Mouse (Mus musculus) adrenal gland, adult (tissue): ENCODE measurements around the gene Meis1.

Experiments used
- DNase-seq, 2 experiments: peaks; one replicate each; pipeline ENCODE4 v3.0.0; 2022 to 2023; ENCODE audit warnings: low spot score in 1 of 2; ENCODE audit not compliant: inconsistent age in 2 of 2

Gene Meis1

DNA sequence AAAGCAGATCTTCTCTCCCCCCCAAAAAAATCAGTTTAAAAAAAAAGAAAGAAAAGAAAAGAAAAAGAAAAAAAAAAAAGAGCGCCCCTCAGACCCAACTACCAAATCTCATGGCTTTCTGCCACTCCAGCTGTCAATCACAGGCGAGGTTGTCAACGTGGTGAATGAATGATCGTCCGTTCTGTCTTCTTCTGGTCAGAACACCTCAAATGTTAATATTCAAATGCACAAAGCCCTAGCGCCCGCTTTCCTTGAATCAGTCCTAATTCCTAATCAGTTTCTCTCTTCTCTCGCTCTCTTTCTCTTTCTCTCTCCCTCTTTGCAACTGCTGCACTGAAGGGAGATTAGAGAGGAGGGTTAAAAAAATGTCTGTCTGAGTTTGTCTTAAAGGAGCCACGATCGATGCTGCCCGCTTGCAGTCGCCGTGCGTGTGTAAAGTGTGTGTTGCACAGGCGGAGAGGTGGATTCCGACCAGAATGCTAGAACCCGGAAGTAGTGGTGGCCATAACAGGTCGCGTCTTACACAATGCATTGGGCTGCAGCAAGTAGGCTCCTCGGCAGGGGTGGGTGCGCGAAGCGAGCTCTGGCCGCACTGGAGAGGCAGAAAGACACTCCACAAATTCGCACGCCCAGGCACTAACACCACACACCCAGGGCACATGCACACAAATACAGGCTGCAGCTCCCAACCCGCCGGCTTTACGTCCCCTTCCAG is at the start of gene Meis1:
Gene Meis1 (minus strand): TSS at position 497 of the 715 bp plus-strand sequence.
- DNase-seq, result peak; percentile 95 to 98

DNA sequence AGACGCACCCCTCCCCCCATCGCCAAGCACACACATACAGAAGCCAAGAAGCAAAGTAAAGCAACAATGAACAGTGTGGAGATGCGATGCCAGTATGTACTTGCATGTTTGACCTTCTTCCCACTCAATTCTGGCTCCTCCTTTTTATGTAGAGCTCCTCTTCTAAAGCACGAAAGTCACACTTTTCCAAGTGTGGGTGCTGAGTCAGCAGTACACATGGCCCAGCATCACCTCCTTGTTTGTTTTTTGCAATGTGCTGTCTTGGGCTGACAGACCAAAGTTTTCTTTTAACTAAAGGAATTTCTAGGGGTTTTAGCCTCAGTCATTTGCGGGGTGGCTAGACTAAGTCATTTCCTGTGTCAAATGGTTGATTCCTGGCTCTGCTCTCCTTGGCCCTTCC is 48.5 kb upstream of the Meis1 start:
- DNase-seq, result no peak

DNA sequence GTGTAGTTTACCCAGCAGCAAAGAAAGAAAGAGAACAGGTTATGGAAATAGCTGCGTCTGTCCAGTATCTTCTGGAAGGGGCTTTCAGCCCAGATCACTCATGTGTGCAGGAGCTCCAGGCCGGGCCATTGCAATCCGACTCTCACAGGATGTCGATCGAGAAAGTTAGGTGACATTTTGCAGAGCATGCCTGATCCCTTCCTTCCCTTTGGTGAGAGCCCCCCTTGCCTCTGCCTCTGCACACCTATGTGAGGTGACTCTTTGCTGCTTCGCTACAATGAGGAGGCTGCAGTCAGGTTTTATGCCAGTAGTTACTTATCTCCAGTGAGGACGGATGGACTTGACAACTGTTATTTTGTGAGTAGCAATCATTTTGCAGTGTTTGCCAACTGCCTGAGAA is 30.5 kb upstream of the Meis1 start:
- no peak for DNase-seq

DNA sequence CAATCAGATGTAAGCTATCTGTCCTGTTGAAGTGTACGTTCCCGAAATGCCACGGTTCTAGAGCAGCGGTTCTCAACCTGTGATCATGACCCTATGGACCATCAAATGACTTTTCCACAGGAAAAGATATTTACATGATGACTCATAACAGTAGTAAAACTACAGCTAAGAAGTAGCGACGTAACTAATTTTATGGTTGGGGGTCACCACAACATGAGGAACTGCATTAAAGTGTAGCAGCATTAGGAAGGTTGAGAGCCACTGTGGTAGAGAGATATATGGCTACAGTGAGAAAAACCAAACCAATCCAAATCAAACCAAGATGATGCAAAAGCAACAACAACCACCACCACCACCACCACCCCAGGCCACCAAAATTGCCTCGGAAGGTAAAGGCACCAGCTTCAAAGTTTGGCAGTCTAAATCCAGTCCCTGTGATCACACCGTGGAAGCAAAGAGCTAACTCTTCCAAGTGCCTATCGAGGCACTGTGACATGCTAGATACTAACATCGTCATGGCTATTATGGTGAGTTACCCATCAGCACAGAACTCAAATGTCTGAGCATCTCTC is 17.9 kb upstream of the Meis1 start:
- no peak for DNase-seq

GRCm38 (mm10) chr11:19026581-19027561 is 8.1 kb upstream of the Meis1 start:
- DNase-seq, result peak; percentile 86 to 93

DNA sequence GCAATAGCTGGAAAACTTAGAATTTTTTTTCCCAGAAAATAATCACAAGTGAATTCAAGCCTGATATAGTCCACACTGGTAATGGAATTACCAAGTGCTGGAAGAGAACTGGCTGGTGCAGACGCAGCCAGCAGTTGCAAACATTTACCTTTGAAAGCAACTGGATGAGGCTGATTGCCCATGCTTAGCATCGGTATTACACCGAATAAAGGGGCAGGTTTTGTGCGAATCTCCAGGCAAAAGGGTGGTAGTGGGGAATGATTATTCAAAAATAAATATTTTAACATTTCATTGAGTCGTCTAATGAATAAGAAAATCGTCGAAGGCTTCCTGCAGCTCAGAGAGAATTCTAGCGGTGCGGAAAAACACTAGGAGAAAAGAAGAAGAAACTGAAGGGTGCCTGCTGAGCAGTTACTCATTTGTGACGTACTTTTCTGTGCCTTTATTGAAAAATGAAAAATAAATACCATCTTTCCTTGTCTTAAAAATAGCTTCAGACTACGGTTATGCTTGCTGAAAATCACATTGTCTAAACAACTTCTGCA is 7.3 kb upstream of the Meis1 start:
- DNase-seq, result peak in 1 of 2 experiments; percentile 85

- peak in 1 of 2 experiments; percentile 89 for DNase-seq
Measured at GRCm38 (mm10) chr11:19024496-19025265, 5.9 kb upstream of the Meis1 start.

GRCm38 (mm10) chr11:19023356-19023755 is 4.6 kb upstream of the Meis1 start:
- peak in 1 of 2 experiments; percentile 82 for DNase-seq

- peak; percentile 54 to 89 for DNase-seq
Measured at GRCm38 (mm10) chr11:19022576-19022975, 3.8 kb upstream of the Meis1 start.

DNA sequence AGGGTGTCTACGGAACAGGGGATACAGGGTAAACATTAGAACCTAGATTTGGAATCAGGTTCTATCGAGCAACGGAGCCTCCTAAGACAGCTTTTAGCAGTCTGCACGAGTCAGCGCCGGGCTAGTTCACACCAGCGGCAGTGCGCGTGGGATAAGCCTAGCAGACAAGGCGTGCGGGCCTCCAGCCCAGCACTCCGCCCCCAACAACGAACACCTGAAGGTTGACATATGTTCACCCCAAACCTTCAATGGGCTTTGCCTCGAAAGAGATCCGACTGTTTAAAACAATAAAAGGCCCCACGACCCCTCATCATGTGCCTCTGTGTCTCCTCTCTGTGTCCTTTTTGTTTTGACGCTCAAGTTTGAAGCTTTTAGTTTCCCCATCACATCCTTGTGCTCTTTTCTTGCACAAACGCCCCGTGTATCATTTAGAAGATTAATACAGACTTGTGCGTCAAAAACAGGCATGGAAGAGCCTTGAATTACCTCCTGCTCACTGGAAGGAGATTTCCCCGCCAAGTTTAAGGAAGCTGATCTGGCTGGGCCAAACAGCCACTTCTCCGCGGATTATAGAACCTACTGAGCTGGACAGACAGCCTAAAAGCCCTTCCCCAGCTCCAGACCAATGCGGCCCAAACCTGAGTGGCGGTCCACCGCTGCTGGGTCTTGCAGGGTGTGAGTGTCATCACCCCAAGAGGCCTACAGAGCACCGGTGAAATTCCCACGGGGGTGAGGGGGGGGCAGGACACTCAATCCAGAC is 2.3 kb upstream of the Meis1 start:
- peak; percentile 64 to 86 for DNase-seq

DNA sequence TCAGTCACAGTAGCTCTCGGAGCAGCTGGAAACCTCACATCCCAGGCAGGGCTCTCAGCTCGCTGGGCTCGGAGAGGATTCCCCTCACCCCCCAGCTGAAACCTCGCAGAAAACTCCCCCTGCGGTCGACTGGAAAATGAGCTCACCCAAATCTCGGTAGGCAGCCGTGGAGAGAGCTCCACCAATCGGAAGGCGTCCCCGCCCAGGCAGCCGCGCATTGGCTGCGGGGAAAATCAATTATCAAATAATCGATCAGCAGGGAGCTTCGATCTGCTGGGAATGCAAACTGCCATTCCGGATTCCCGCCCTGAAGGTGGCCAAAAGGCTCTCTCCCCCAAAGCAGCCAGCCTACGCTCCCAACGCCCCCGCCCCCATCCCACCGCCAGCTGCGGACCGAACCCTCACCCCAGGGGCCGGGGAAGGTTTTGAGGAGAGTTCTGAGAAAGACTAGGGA is 1.6 kb upstream of the Meis1 start:
- peak; percentile 97 to 99 for DNase-seq

- DNase-seq, result peak; percentile 70 to 93
Measured at GRCm38 (mm10) chr11:19019204-19020171, 703 bp upstream of the Meis1 start.

DNA sequence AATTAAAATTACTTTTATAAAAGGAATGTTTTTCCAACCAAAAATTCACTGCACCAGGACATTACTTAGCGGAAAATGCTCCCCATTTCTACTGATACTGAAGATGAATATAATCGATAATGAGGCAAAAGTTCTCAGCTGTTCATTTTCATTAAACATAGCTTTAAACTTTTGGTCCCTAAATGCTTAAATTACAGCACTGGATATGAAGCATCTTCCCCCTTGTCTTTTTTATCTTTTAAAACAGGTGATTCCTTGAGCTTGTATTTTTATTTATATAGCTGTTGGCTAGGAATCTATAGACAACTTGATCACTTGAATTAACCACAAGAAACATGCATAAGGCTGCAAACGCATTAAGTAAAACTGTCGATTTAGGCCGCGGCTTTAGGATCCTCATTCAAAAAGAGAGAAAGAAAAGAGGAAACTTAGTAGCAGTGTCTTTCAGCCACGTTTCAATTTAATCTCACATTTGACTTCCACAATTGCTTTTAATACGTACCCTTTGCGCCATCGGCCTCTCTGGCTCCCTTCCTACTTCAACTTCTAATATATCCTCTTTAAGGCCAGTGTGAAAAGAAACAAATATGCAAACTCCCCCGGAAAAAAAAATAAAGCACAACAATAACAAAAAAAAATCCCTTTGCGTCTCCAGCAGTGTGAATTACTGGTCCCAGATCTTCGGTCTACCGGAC is 919 bp downstream of the Meis1 start:
- DNase-seq, result peak in 1 of 2 experiments; percentile 75

GRCm38 (mm10) chr11:19017262-19017661 is 1.5 kb downstream of the Meis1 start:
- DNase-seq, result peak in 1 of 2 experiments; percentile 65

GRCm38 (mm10) chr11:19016481-19017220 is 2.1 kb downstream of the Meis1 start:
- peak in 1 of 2 experiments; percentile 82 for DNase-seq

DNA sequence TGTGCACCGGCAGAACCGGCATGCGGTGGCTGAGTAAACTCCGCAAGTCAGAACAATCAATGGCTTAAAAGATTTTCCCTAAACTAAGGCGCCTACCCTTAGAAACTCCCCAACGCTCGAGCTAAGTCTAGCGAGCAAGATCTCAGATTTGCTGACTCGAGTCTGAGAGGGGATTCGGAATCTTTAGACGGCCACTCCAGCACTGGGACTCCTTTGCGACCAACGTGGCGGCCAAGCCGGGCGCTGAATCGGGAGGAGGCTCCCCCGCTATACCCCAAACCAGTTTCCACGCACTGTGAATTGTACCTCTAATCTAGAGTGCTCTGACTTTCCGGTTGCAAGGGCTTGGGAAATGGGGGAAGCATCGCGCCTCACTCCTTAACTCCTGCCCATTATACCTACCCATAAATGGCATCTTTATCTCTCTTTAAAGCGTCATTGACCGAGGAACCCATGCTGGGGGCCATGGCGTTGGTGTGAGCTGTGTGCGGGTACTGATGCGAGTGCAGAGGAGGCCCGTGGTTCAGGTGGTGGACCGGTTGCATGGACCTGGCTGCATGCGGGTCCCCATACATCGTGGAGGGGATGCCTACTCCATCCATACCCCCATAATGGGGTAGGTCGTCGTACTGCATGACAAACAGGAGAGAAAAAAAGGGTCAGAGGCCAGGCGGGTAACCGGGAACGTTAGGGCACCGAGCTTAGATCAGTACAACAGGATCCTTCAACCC is 2.9 kb downstream of the Meis1 start:
- peak; percentile 49 to 88 for DNase-seq

- DNase-seq, result no peak
Measured at GRCm38 (mm10) chr11:19015381-19015730, 3.4 kb downstream of the Meis1 start.
